Mouse (Mus musculus): Measurements from ENCODE around the gene Ccdc43. TPM values are rescaled to one million over a fixed set of nuclear protein-coding genes. Genes with fewer than 3 reads are reported as not detected.

Gene Ccdc43
- total RNA-seq (2023) = 30.9 TPM

DNA sequence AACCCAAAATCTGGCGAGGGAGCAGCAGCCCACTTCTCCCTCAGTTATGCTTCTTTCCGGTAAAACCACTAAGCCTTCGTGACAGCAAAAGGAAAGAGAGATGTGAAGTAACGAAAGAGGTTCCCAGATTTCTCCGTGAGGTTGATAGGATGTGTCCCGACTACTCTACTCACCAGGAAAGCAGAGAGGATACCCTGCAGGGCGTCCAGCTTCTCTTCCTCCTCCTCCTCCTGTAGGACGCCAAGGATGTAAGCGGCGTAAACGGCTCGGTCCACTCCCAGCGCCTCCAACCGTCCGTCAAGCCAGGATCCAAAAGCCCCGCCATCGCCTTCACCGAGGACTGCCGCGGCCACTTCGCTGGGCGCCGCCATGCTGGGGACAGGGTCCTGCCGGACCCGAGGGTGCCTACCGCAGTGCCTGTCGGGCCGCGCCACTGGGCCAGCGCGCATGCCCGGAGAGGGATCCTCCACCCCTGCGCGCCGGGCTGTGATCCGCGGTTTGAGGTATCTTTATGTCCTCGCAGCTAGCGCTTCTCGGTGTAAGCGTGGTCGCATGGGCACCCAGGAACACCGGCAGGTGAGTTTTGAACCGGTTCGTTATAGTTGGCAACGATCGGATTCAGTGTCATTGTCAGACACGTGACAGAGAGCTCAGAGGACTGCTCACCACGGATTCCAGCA lies at the start of gene Ccdc43:
Ccdc43 (minus strand) TSS at position 445 of the 680 bp plus-strand sequence.

DNA sequence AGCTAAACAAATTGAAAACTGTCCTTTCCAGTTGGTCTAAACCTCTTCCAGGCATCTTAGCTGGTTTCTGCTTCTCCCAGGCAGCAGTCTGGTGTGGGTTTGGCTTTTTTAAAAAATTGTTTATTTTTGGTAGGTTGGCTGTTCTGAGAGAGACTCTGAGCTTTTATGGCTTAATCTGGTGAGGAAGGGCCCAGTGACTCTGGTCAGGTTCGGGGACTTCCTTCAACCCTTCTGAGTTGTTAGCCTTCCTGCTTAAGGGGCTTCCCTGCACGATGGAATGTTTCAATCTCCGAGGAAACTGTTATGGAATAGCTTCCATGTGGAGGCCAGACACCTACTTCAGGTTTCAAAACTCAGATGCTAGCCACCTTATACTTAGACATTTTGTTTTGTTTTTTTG lies 34.2 kb downstream of the Ccdc43 start, which contains the start of gene Meioc:
Meioc (plus strand) TSS at position 301 of the 400 bp plus-strand sequence.

Other genes starting within 250 kb of the Ccdc43 start
- gene Itga2b, start 227.7 kb downstream of the Ccdc43 start, total RNA-seq (2023) = 20.9 TPM
- gene Gpatch8, start 141.4 kb downstream of the Ccdc43 start, total RNA-seq (2023) = 58.4 TPM
- gene Gm11627, start 118.3 kb downstream of the Ccdc43 start, total RNA-seq (2023) = not detected
- not detected for gene Fzd2, start 93.4 kb downstream of the Ccdc43 start, total RNA-seq (2023)
- gene Meioc, start 34.1 kb downstream of the Ccdc43 start, total RNA-seq (2023) = not detected
- gene Adam11, start 63.7 kb upstream of the Ccdc43 start, total RNA-seq (2023) = 3.9 TPM
- not detected for gene Gjc1, start 121.9 kb upstream of the Ccdc43 start, total RNA-seq (2023)
- not detected for gene Higd1b, start 138.1 kb upstream of the Ccdc43 start, total RNA-seq (2023)
- 128 TPM for gene Eftud2, start 183.2 kb upstream of the Ccdc43 start, total RNA-seq (2023)
- gene Ccdc103, start 183.4 kb upstream of the Ccdc43 start, total RNA-seq (2023) = not detected
- gene Fam187a, start 187.4 kb upstream of the Ccdc43 start, total RNA-seq (2023) = not detected
- gene Gfap, start 203.1 kb upstream of the Ccdc43 start, total RNA-seq (2023) = not detected
- gene Kif18b, start 227.3 kb upstream of the Ccdc43 start, total RNA-seq (2023) = 0.38 TPM
- gene C1ql1, start 248.9 kb upstream of the Ccdc43 start, total RNA-seq (2023) = not detected

Measured in CD4-positive naive resting alpha-beta T cell, adult 57 days (primary cell).